ENCODE assay signal across 29 mouse cellular contexts in the genomic region with DNA sequence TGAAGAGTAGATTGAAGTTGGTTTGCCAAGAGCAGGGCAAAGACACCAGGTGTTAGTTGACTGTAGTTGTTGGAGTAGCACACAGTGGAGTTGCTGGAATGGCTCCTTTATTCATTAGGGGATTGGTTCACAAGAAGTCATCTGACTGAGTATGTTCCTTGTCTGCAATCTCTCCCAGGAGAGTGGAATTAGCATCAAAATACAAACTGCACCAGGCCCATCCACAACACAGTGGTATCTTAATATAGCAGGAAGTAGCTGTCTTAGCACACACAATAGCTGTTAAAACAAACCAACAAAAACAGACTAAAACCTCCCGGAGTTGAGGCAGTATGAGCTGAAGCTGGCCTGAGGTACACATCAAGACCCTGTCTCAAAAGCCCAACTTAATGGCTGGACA.
"Had no signal": no experiment of that assay in that cellular context is flagged by ENCODE, and none has a peak within 500 bp of the region (broad histone marks: within the 10 kb centered on the region; RNA-seq: fewer than 3 reads in every experiment).

No protein-coding gene starts in this region.

- DNase-seq: heart, postnatal 10 days; heart, postnatal 14 days; heart, postnatal 36 days; heart, postnatal 4 days; kidney, adult 11 months; kidney, adult 18-20 months; kidney, adult 2 months; kidney, adult 8-10 months; kidney, adult 9 months; kidney, postnatal 10 days; kidney, postnatal 14 days; kidney, postnatal 25 days; kidney, postnatal 36 days; kidney, postnatal 4 days; layer of hippocampus, adult 9-11 months; layer of hippocampus, postnatal 36 days had no signal

- H3K27ac ChIP-seq: heart, embryonic 13.5 days; heart, embryonic 15.5 days; hindbrain, embryonic 10.5 days; hindbrain, embryonic 12.5 days; hindbrain, embryonic 13.5 days; hindbrain, embryonic 14.5 days; hindbrain, embryonic 15.5 days; hindbrain, postnatal 0 days; intestine, embryonic 15.5 days; kidney, embryonic 15.5 days; kidney, postnatal 0 days; layer of hippocampus, adult 2 months; left cerebral cortex, adult 2 months had no signal

- H3K4me1 ChIP-seq: heart, embryonic 15.5 days; hindbrain, embryonic 10.5 days; hindbrain, embryonic 12.5 days; hindbrain, embryonic 13.5 days; hindbrain, embryonic 15.5 days; intestine, embryonic 15.5 days; kidney, embryonic 15.5 days had no signal

- H3K36me3 ChIP-seq: heart, embryonic 13.5 days; heart, embryonic 15.5 days; hindbrain, embryonic 10.5 days; hindbrain, embryonic 12.5 days; hindbrain, embryonic 13.5 days; hindbrain, embryonic 15.5 days; intestine, embryonic 15.5 days; kidney, embryonic 15.5 days had no signal

- H3K4me3 ChIP-seq: heart, embryonic 13.5 days; heart, embryonic 15.5 days; hindbrain, embryonic 10.5 days; hindbrain, embryonic 12.5 days; hindbrain, embryonic 13.5 days; hindbrain, embryonic 15.5 days; intestine, embryonic 15.5 days; kidney, embryonic 15.5 days; layer of hippocampus, adult 2 months; left cerebral cortex, adult 2 months had no signal

- H3K9ac ChIP-seq: heart, embryonic 13.5 days; heart, embryonic 15.5 days; hindbrain, embryonic 12.5 days; hindbrain, embryonic 13.5 days; hindbrain, embryonic 14.5 days; hindbrain, embryonic 15.5 days; intestine, embryonic 15.5 days; kidney, embryonic 15.5 days had no signal

- H3K9me3 ChIP-seq: heart, embryonic 13.5 days; heart, embryonic 15.5 days; hindbrain, embryonic 10.5 days; hindbrain, embryonic 12.5 days; hindbrain, embryonic 13.5 days; hindbrain, embryonic 15.5 days; intestine, embryonic 15.5 days; kidney, embryonic 15.5 days had no signal
